Mouse (Mus musculus) CH12.LX (cell line): ENCODE data around the gene Dhrs7. TPM values are rescaled to one million over a fixed set of nuclear protein-coding genes. Genes with fewer than 3 reads are reported as not detected.
"Not testable (repeated sequence)": the region's sequence is repeated elsewhere in the genome, so short reads cannot be mapped to it uniquely, and the experiment has no call there.

Experiments used
- DNase-seq: peaks from one replicate; pipeline ENCODE4 v3.0.0-alpha.2; 2013; ENCODE audit errors: extremely low read depth
- H3K27ac ChIP-seq: 2 replicates; pipeline ENCODE4 v1.5.1; 2012; ENCODE audit warnings: low read depth, mild to moderate bottlenecking, control low read depth, moderate library complexity; ENCODE audit not compliant: insufficient read depth
- H3K27me3 ChIP-seq: replicated peaks from 2 replicates; pipeline ENCODE3; 2012; ENCODE audit warnings: inconsistent platforms
- H3K36me3 ChIP-seq, 2 experiments: replicated peaks in 1 of 2; 2 replicates each; pipeline versions ENCODE3 to v1.6.1; 2012; ENCODE audit warnings: inconsistent platforms in 1 of 2, low read length in 1 of 2, mild to moderate bottlenecking in 1 of 2, mixed read lengths in 1 of 2, moderate library complexity in 1 of 2; ENCODE audit not compliant: control insufficient read depth in 1 of 2, insufficient read depth in 1 of 2
- H3K4me1 ChIP-seq, 2 experiments: 2 replicates each; pipeline ENCODE4 v1.6.1; 2012; ENCODE audit warnings: inconsistent platforms in 1 of 2, moderate library complexity in 1 of 2; ENCODE audit not compliant: insufficient read depth in 2 of 2, control insufficient read depth in 1 of 2
- H3K4me2 ChIP-seq: 2 replicates; pipeline ENCODE4 v1.6.1; 2012; ENCODE audit warnings: low read depth, mild to moderate bottlenecking, control low read depth; ENCODE audit not compliant: poor library complexity, insufficient read depth, severe bottlenecking
- H3K4me3 ChIP-seq, 3 experiments: fragments of 150-350 bp in 1 of 3; sonication (generic) in 1 of 3; replicated peaks in 1 of 3; 2 replicates each; pipeline versions ENCODE3 to v1.5.1; 2011 to 2012; ENCODE audit warnings: low read depth in 2 of 3, low read length in 2 of 3, mild to moderate bottlenecking in 2 of 3, moderate library complexity in 2 of 3, control low read depth in 1 of 3, improper control_type of control experiment in 1 of 3, inconsistent platforms in 1 of 3, mixed read lengths in 1 of 3; ENCODE audit not compliant: poor library complexity in 1 of 3
- H3K79me2 ChIP-seq: replicated peaks from 2 replicates; pipeline ENCODE4 v1.6.1; 2012; ENCODE audit warnings: mild to moderate bottlenecking, moderate library complexity; ENCODE audit not compliant: control insufficient read depth, poor library complexity, insufficient read depth, severe bottlenecking; ENCODE audit errors: extremely low read depth
- H3K9ac ChIP-seq: 2 replicates; pipeline ENCODE4 v1.6.1; 2012; ENCODE audit warnings: low read depth, mild to moderate bottlenecking, control low read depth, moderate library complexity; ENCODE audit not compliant: insufficient read depth
- H3K9me3 ChIP-seq: replicated peaks from 2 replicates; pipeline ENCODE3; 2012; ENCODE audit warnings: low read length, inconsistent platforms, mixed read lengths
- CTCF ChIP-seq, 2 experiments: IDR thresholded peaks in 1 of 2; conservative IDR thresholded peaks in 1 of 2; 2 replicates each; pipeline ENCODE4 v1.5.1; 2011 to 2012; ENCODE audit warnings: low read depth in 2 of 2, low read length in 2 of 2, improper control_type of control experiment in 1 of 2, inconsistent platforms in 1 of 2, mild to moderate bottlenecking in 1 of 2, moderate library complexity in 1 of 2
- EP300 ChIP-seq: IDR thresholded peaks from 2 replicates; pipeline ENCODE4 v1.6.1; 2011; ENCODE audit warnings: low read length, improper control_type of control experiment
- HCFC1 ChIP-seq: IDR thresholded peaks from 2 replicates; pipeline ENCODE4 v1.6.1; 2012; ENCODE audit warnings: low read depth, mild to moderate bottlenecking, inconsistent platforms, low read length, improper control_type of control experiment
- POLR2A ChIP-seq: IDR thresholded peaks from 2 replicates; pipeline ENCODE4 v1.6.1; 2011; ENCODE audit warnings: low read depth, mild to moderate bottlenecking, improper control_type of control experiment, low read length
- RAD21 ChIP-seq: IDR thresholded peaks from 2 replicates; pipeline ENCODE4 v1.6.1; 2011; ENCODE audit warnings: low read depth, mild to moderate bottlenecking, low read length, improper control_type of control experiment, moderate library complexity
- SMC3 ChIP-seq: IDR thresholded peaks from 2 replicates; pipeline ENCODE4 v1.6.1; 2011; ENCODE audit warnings: low read depth, low read length, improper control_type of control experiment
- USF1 ChIP-seq: IDR thresholded peaks from 2 replicates; pipeline ENCODE4 v1.6.1; 2014; ENCODE audit warnings: low read depth, mild to moderate bottlenecking, inconsistent platforms, low read length, improper control_type of control experiment
- ZC3H11A ChIP-seq: IDR thresholded peaks from 2 replicates; pipeline ENCODE4 v1.6.1; 2012; ENCODE audit warnings: low read depth, mild to moderate bottlenecking, inconsistent platforms, low read length, improper control_type of control experiment
- ZNF384 ChIP-seq: IDR thresholded peaks from 2 replicates; pipeline ENCODE4 v1.6.1; 2012; ENCODE audit warnings: low read depth, low read length, improper control_type of control experiment, inconsistent platforms
- dilution Hi-C: fragments of 300-500 bp; cut with MboI; formaldehyde crosslinking; loops from 2 replicates; pipeline ENCODE4 v1.14.3; 2020; ENCODE audit warnings: low sequenced_read_pairs; ENCODE audit not compliant: extremely low pct_unique_long_range_greater_than_20kb, extremely low pct_ligation_motif_present
- in situ Hi-C: fragments of 300-500 bp; cut with MboI; formaldehyde crosslinking; loops from 3 replicates; pipeline ENCODE4 v1.14.3; 2019; ENCODE audit warnings: low sequenced_read_pairs, low pct_ligation_motif_present, low pct_unique_long_range_greater_than_20kb, mixed read lengths
- polyA plus RNA-seq: library from polyadenylated mRNA; unstranded; fragments of >175 nt; gene quantifications from 2 replicates; pipeline ENCODE4 v1.2.1, GENCODE M21; 2012; ENCODE audit warnings: low read depth; ENCODE audit not compliant: insufficient read length
- total RNA-seq, 2 experiments: library from RNA; depleted of rRNA; stranded (reverse); fragments of 300-350 nt in 1 of 2; fragments of >200 nt in 1 of 2; gene quantifications; 2 replicates each; pipeline ENCODE4 v1.2.3; 2012 to 2014

The Dhrs7 gene
- total and polyA plus RNA-seq, 3 experiments = 23.9 to 52.8 (median 37.2) TPM

DNA sequence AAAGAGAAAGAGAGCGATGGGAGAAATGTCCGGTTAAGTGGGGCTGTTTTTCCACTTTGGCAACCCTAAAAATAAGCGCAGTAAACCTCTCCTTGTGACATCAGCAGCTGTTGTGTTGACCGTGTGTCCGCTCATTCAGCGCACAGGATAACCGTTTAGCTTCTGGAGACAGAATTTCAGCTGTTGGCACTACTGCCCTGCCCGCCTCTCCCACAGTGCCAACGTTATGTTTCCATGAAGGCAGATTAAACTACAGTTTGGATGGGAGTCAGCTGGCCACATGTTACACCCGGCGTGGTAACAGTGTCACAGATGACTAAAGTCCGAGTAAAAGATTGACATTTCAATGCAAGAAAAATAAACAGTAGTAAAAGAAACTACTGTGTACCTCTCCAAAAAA is 29.7 kb upstream of the Dhrs7 start:
- H3K4me1 ChIP-seq = no peaks in the 10 kb centered on the region; a peak in 1 of 4 replicates
- H3K9me3 ChIP-seq = no peaks in the 10 kb centered on the region
- no peak overlapping the region for H3K27ac ChIP-seq
- no peak for TF ChIP-seq POLR2A
- no peak overlapping the region for H3K9ac ChIP-seq
- H3K4me3 ChIP-seq = no peak overlapping the region
- H3K4me2 ChIP-seq = peak overlapping the region; percentile 59
- no peaks in the 10 kb centered on the region for H3K36me3 ChIP-seq
- in situ Hi-C loops = loop anchor here (10.0 kb wide), 2 partner anchors 230 to 280 kb away; no protein-coding TSS in a partner anchor
- H3K79me2 ChIP-seq = no peaks in the 10 kb centered on the region
- DNase-seq = no peak
- no peaks in the 10 kb centered on the region for H3K27me3 ChIP-seq
- dilution Hi-C loops = no loop called here

DNA sequence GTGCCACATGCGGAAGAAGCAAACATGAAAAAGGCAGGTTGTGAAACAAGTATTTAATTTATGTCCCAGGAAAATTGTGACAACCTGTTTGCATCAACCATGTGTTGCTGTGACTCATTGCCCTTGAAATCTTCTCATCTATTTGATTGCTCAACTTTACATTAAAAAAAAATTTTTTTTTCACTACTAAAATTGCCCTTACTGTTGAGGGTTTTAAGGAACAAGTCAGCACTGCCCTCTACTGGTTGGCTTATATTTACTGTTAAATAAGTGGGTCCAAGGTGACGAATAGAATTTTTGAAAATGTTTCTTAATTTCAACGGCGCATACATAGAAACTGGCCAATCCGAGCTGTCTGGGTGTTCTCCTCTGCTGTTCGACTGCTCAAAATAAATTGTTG is 29.2 kb upstream of the Dhrs7 start:
- peak; percentile 58 for DNase-seq
- H3K27me3 ChIP-seq = no peaks in the 10 kb centered on the region
- H3K4me3 ChIP-seq = no peak overlapping the region
- peak overlapping the region; percentile 59 for H3K4me2 ChIP-seq
- H3K79me2 ChIP-seq = no peaks in the 10 kb centered on the region
- TF ChIP-seq USF1 (no peak), ZNF384 (peak; percentile 88), ZC3H11A (peak; percentile 18; the same call in 1 of the 2 replicates), CTCF (conservative IDR thresholded peaks at IDR 0.05 in 1 of 2, IDR thresholded peaks at IDR 0.05 in 1 of 2; ENCODE audit: low read depth in 2 of 2, low read length in 2 of 2) (peak; percentile 18 to 78; a peak in 3 of 4 replicates), SMC3 (peak; percentile 55), EP300 (no peak), RAD21 (peak; percentile 82), HCFC1 (no peak)
- H3K27ac ChIP-seq = no peak overlapping the region
- no peak overlapping the region for H3K9ac ChIP-seq
- dilution Hi-C loops = no loop called here
- no peaks in the 10 kb centered on the region; a peak in 1 of 4 replicates for H3K4me1 ChIP-seq
- H3K9me3 ChIP-seq = no peaks in the 10 kb centered on the region
- no peaks in the 10 kb centered on the region for H3K36me3 ChIP-seq
- in situ Hi-C loops = loop anchor here (10.0 kb wide), 2 partner anchors 229 to 281 kb away; no protein-coding TSS in a partner anchor

DNA sequence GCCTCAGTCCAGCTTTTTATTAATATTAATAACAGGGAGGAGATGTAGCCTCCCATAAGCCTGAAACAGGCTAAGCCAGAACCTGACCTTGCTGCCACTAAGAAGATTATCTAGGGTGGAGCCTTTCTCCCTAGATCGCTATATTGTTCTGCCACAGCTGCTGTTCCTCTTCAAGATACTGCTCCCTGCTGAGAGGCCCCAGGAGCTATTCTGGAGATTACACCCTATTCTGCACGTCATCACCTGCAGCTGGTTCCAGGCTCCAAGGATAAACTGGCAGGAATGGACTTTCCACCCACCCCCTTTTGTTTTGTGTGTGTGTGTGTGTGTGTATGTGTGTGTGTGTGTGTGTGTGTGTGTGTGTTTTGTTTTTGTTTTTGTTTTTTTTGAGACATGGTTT is 23.6 kb upstream of the Dhrs7 start:
- H3K4me3 ChIP-seq, H3K4me1 ChIP-seq, in situ Hi-C loops, H3K9ac ChIP-seq, H3K27me3 ChIP-seq, H3K27ac ChIP-seq, H3K9me3 ChIP-seq, H3K4me2 ChIP-seq, H3K79me2 ChIP-seq, dilution Hi-C loops, H3K36me3 ChIP-seq, DNase-seq: not testable (repeated sequence)

DNA sequence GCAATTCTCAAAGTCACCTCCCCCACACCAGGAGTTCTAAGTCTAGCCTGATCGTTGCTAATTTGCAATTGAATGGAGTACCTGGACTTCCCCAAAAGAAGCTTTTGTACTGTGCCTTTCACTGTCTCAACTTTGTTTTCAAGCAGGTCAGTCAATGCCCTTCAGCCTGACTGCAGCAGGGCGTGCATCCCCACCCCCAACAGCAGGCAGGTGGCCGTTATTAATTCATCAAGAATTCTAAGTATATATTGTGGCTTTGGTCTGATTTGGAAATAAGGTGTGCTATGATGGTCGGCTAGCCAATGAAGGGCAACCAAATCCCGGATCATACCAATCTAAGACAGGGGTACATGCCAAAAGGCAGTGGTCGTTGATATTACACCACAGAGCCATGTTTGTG is 23.0 kb upstream of the Dhrs7 start:
- in situ Hi-C loops, dilution Hi-C loops, H3K36me3 ChIP-seq, H3K79me2 ChIP-seq, H3K4me2 ChIP-seq, H3K27me3 ChIP-seq, H3K27ac ChIP-seq, H3K4me3 ChIP-seq, DNase-seq, H3K4me1 ChIP-seq, H3K9ac ChIP-seq, H3K9me3 ChIP-seq: not testable (repeated sequence)

DNA sequence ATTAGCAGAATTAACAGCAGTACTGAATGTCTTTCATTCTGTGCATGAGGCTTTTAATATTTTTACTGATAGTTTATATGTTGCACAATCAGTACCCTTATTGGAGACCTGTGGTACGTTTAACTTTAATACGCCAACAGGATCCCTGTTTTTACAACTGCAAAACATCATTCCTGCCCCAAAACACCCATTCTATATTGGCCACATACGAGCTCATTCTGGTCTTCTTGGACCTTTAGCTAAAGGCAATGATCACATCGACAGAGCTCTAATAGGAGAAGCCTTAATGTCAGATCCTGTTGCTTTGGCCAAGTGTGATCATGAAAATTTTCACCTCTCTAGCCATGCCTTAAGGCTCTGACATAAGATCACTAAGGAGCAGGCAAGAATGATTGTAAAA is 21.9 kb upstream of the Dhrs7 start:
- H3K27me3 ChIP-seq, DNase-seq, H3K4me3 ChIP-seq, H3K79me2 ChIP-seq, H3K36me3 ChIP-seq, in situ Hi-C loops, H3K4me2 ChIP-seq, H3K4me1 ChIP-seq, H3K27ac ChIP-seq, dilution Hi-C loops, H3K9me3 ChIP-seq, H3K9ac ChIP-seq: not testable (repeated sequence)
